ENCODE assay signal across 8 mouse cellular contexts in genomic region chr17:56269153-56269630, GRCm38 (mm10). TPM values are rescaled to one million over a fixed set of nuclear protein-coding genes. Genes with fewer than 3 reads are reported as not detected.
DNase-seq lines count a peak whose midpoint lies in the region; ATAC-seq lines count a peak whose summit lies in the region.

No protein-coding gene starts in this region.

- peak overlapping the region; percentile 47 for H3K9ac ChIP-seq in forebrain, embryonic 15.5 days (replicated peaks)

- H3K4me1 ChIP-seq in forebrain, embryonic 15.5 days, result peaks cover 12% of the 10 kb centered on the region
- H3K4me1 ChIP-seq in megakaryocyte, embryonic 14.5 days, result peaks cover 84% of the 10 kb centered on the region

- ATAC-seq in forebrain, embryonic 15.5 days (replicated peaks), result peak; percentile 88

- no peaks in the 10 kb centered on the region for H3K9me3 ChIP-seq in forebrain, embryonic 15.5 days
- no peaks in the 10 kb centered on the region for H3K9me3 ChIP-seq in megakaryocyte, embryonic 14.5 days

- no peaks in the 10 kb centered on the region for H3K27me3 ChIP-seq in forebrain, embryonic 15.5 days
- no peaks in the 10 kb centered on the region for H3K27me3 ChIP-seq in megakaryocyte, embryonic 14.5 days (replicated peaks)

- peak overlapping the region; percentile 42 for H3K4me3 ChIP-seq in forebrain, embryonic 15.5 days
- H3K4me3 ChIP-seq in megakaryocyte, embryonic 14.5 days (replicated peaks), result peak overlapping the region; percentile 90

- intact Hi-C loops in left cerebral cortex, postnatal 14 days (cut with DNase I), result no loop called here

- 0 out of 2 replicates have a peak, but pooled peaks cover 3% of the 10 kb centered on the region for H3K36me3 ChIP-seq in forebrain, embryonic 15.5 days
- H3K36me3 ChIP-seq in megakaryocyte, embryonic 14.5 days (replicated peaks; ENCODE audit: low read length), result peaks cover 58% of the 10 kb centered on the region

- H3K4me2 ChIP-seq in forebrain, embryonic 15.5 days (replicated peaks), result peak overlapping the region; percentile 78

- DNase-seq in adrenal gland, adult 2 months, result peak; percentile 72
- DNase-seq in adrenal gland, postnatal 4 days (ENCODE audit: low spot score in 2 of 2), result no peak
- peak; percentile 57 for DNase-seq in cerebellum, adult 11 months
- DNase-seq in induced T-regulatory cell, adult 2 months (ENCODE audit: low read depth), result peak; percentile 87
- peak; percentile 75 to 89 for DNase-seq in left cerebral cortex, postnatal 14 days (ENCODE audit: low spot score in 2 of 2)
- peak; percentile 89 for DNase-seq in skeletal muscle tissue, adult 2 months (ENCODE audit: low read depth, low spot score)

- peak overlapping the region; percentile 74 for H3K27ac ChIP-seq in forebrain, embryonic 15.5 days (replicated peaks)

- WGBS in forebrain, embryonic 15.5 days, result 17% methylated on average over 12 of the region's 12 CpGs

RNA-seq across cellular contexts. Expression of gene Ticam1, which starts 7.4 kb away (rescaled TPM):
- 10 to 100 TPM; 22.7 to 29.4 TPM for total RNA-seq in adrenal gland, adult 2 months (2021)
- polyA plus RNA-seq in adrenal gland, adult 2 months (2012; rRNA removed), result 39.7 and 50.2 TPM in 2 replicates
- 10 to 100 TPM; 21.0 to 22.2 TPM for total RNA-seq in adrenal gland, postnatal 4 days (2021)
- polyA plus RNA-seq in forebrain, embryonic 15.5 days (2015; fragmentation: Nextera tagmentation; extraction: Ambion mirVana), result 1.3 and 1.7 TPM in 2 replicates
- 1 to 10 TPM; 5.5 to 5.9 TPM for total RNA-seq in left cerebral cortex, postnatal 14 days (2021)
- 13.7 and 27.2 TPM in 2 replicates for polyA plus RNA-seq in megakaryocyte, embryonic 14.5 days (2012; ENCODE audit: insufficient read depth, low replicate concordance)

RNA-seq across cellular contexts. Expression of gene Fem1a, which starts 12.6 kb away (rescaled TPM):
- 10 to 100 TPM; 27.0 to 32.4 TPM for total RNA-seq in adrenal gland, adult 2 months (2021)
- 44.6 and 46.9 TPM in 2 replicates for polyA plus RNA-seq in adrenal gland, adult 2 months (2012; rRNA removed)
- 10 to 100 TPM; 30.5 to 33.5 TPM for total RNA-seq in adrenal gland, postnatal 4 days (2021)
- polyA plus RNA-seq in forebrain, embryonic 15.5 days (2015; fragmentation: Nextera tagmentation; extraction: Ambion mirVana), result 21.4 and 22.9 TPM in 2 replicates
- total RNA-seq in left cerebral cortex, postnatal 14 days (2021), result 10 to 100 TPM; 39.1 to 41.0 TPM
- polyA plus RNA-seq in megakaryocyte, embryonic 14.5 days (2012; ENCODE audit: insufficient read depth, low replicate concordance), result 9.5 and 11.2 TPM in 2 replicates

RNA-seq across cellular contexts. Expression of gene Plin3, which starts 23.5 kb away (rescaled TPM):
- 100 to 1,000 TPM in 1 of 2 experiments, 10 to 100 TPM in 1; 65.9 to 101 TPM for total RNA-seq in adrenal gland, adult 2 months (2021)
- polyA plus RNA-seq in adrenal gland, adult 2 months (2012; rRNA removed), result 43.9 and 51.8 TPM in 2 replicates
- total RNA-seq in adrenal gland, postnatal 4 days (2021), result 10 to 100 TPM; 83.2 to 87.5 TPM
- 10.9 and 13.6 TPM in 2 replicates for polyA plus RNA-seq in forebrain, embryonic 15.5 days (2015; fragmentation: Nextera tagmentation; extraction: Ambion mirVana)
- 1 to 10 TPM; 4.8 TPM for total RNA-seq in left cerebral cortex, postnatal 14 days (2021)
- polyA plus RNA-seq in megakaryocyte, embryonic 14.5 days (2012; ENCODE audit: insufficient read depth, low replicate concordance), result 4.6 and 21.3 TPM in 2 replicates

RNA-seq across cellular contexts. Expression of gene Arrdc5, which starts 30.9 kb away (rescaled TPM):
- not detected for total RNA-seq in adrenal gland, adult 2 months (2021)
- polyA plus RNA-seq in adrenal gland, adult 2 months (2012; rRNA removed), result not detected in 2 replicates
- not detected for total RNA-seq in adrenal gland, postnatal 4 days (2021)
- polyA plus RNA-seq in forebrain, embryonic 15.5 days (2015; fragmentation: Nextera tagmentation; extraction: Ambion mirVana), result not detected in 2 replicates
- not detected for total RNA-seq in left cerebral cortex, postnatal 14 days (2021)
- not detected in 2 replicates for polyA plus RNA-seq in megakaryocyte, embryonic 14.5 days (2012; ENCODE audit: insufficient read depth, low replicate concordance)

RNA-seq across cellular contexts. Expression of gene Uhrf1, which starts 33.9 kb away (rescaled TPM):
- total RNA-seq in adrenal gland, adult 2 months (2021), result 1 to 10 TPM; 3.1 to 3.5 TPM
- polyA plus RNA-seq in adrenal gland, adult 2 months (2012; rRNA removed), result 2.7 and 3.0 TPM in 2 replicates
- 10 to 100 TPM; 49.3 to 61.2 TPM for total RNA-seq in adrenal gland, postnatal 4 days (2021)
- 55.6 and 65.1 TPM in 2 replicates for polyA plus RNA-seq in forebrain, embryonic 15.5 days (2015; fragmentation: Nextera tagmentation; extraction: Ambion mirVana)
- 1 to 10 TPM; 2.1 to 2.8 TPM for total RNA-seq in left cerebral cortex, postnatal 14 days (2021)
- 12.4 and 22.6 TPM in 2 replicates for polyA plus RNA-seq in megakaryocyte, embryonic 14.5 days (2012; ENCODE audit: insufficient read depth, low replicate concordance)

Comparison
In these comparisons a context has a peak if more than half of its experiments do, and no peak if none do; other contexts are left out.
1. DNase-seq: peak in adrenal gland, adult 2 months (single experiment), cerebellum, adult 11 months (single experiment), induced T-regulatory cell, adult 2 months (single experiment), left cerebral cortex, postnatal 14 days (2 of 2) and skeletal muscle tissue, adult 2 months (single experiment); none in adrenal gland, postnatal 4 days (0 of 2).
2. RNA of gene Plin3, which starts 23.5 kb away (total RNA-seq): 65.9 to 101 TPM in adrenal gland, adult 2 months and 83.2 to 87.5 TPM in adrenal gland, postnatal 4 days; 4.8 TPM in left cerebral cortex, postnatal 14 days; every median in the first group is over 10 times any median in the second.